Mouse (Mus musculus): ENCODE measurements at regions not wholly inside any gene's neighbourhood (a gene's known extent, or its start where the extent isn't known, plus 50 kb on each side); places are given as distances from the start of the nearest gene placed in this dataset.
"Not testable (repeated sequence)": the region's sequence is repeated elsewhere in the genome, so short reads cannot be mapped to it uniquely, and the experiment has no call there.

- DNase-seq: no peak
Measured at GRCm38 (mm10) chr17:4581851-4582250, 412.3 kb upstream of the Arid1b start.

- no peak for DNase-seq
Measured at GRCm38 (mm10) chr17:4610481-4610880, 383.7 kb upstream of the Arid1b start.

- no peak for DNase-seq
Measured at GRCm38 (mm10) chr17:4610993-4611392, 383.1 kb upstream of the Arid1b start.

GRCm38 (mm10) chr17:4611711-4612110 is 382.4 kb upstream of the Arid1b start:
- DNase-seq: no peak

GRCm38 (mm10) chr17:4612136-4612535 is 382.0 kb upstream of the Arid1b start:
- DNase-seq: peak; percentile 30

GRCm38 (mm10) chr17:4612741-4613140 is 381.4 kb upstream of the Arid1b start:
- DNase-seq: peak; percentile 18

GRCm38 (mm10) chr17:4620361-4620760 is 373.8 kb upstream of the Arid1b start:
- DNase-seq: peak; percentile 19

- DNase-seq: not testable (repeated sequence)
Measured at GRCm38 (mm10) chr17:4626126-4626525, 368.0 kb upstream of the Arid1b start.

- no peak for DNase-seq
Measured at GRCm38 (mm10) chr17:4627542-4627941, 366.6 kb upstream of the Arid1b start.

GRCm38 (mm10) chr17:4631122-4631521 is 363.0 kb upstream of the Arid1b start:
- no peak for DNase-seq

GRCm38 (mm10) chr17:4632506-4632905 is 361.6 kb upstream of the Arid1b start:
- no peak for DNase-seq

- no peak for DNase-seq
Measured at GRCm38 (mm10) chr17:4633771-4634170, 360.4 kb upstream of the Arid1b start.

- peak; percentile 28 for DNase-seq
Measured at GRCm38 (mm10) chr17:4636796-4637353, 357.3 kb upstream of the Arid1b start.

GRCm38 (mm10) chr17:4639531-4639930 is 354.6 kb upstream of the Arid1b start:
- no peak for DNase-seq

- DNase-seq: peak; percentile 7
Measured at GRCm38 (mm10) chr17:4640555-4640954, 353.6 kb upstream of the Arid1b start.

GRCm38 (mm10) chr17:4641166-4641565 is 353.0 kb upstream of the Arid1b start:
- peak; percentile 20 for DNase-seq

- no peak for DNase-seq
Measured at GRCm38 (mm10) chr17:4642046-4642445, 352.1 kb upstream of the Arid1b start.

- DNase-seq: no peak
Measured at GRCm38 (mm10) chr17:4643343-4643742, 350.8 kb upstream of the Arid1b start.

- DNase-seq: no peak
Measured at GRCm38 (mm10) chr17:4648603-4649002, 345.5 kb upstream of the Arid1b start.

GRCm38 (mm10) chr17:4654221-4654620 is 339.9 kb upstream of the Arid1b start:
- DNase-seq: no peak

- no peak for DNase-seq
Measured at GRCm38 (mm10) chr17:4661996-4662395, 332.1 kb upstream of the Arid1b start.

- DNase-seq: no peak
Measured at GRCm38 (mm10) chr17:4668511-4668910, 325.6 kb upstream of the Arid1b start.

GRCm38 (mm10) chr17:4673271-4673670 is 320.9 kb upstream of the Arid1b start:
- DNase-seq: no peak

GRCm38 (mm10) chr17:4706421-4706820 is 287.7 kb upstream of the Arid1b start:
- peak; percentile 35 for DNase-seq

GRCm38 (mm10) chr17:4721061-4721460 is 273.1 kb upstream of the Arid1b start:
- DNase-seq: peak; percentile 47

Data from adrenal gland, adult 8-10 months (tissue).